Mouse (Mus musculus) C2C12 (cell line): ENCODE results near the gene Phlda2.

Source experiments
- CEBPB ChIP-seq: IDR thresholded peaks from one replicate; pipeline ENCODE4 v1.6.1; 2011; ENCODE audit warnings: low read depth, mild to moderate bottlenecking, control low read depth, moderate library complexity
- CTCF ChIP-seq: IDR thresholded peaks from one replicate; pipeline ENCODE4 v1.5.1; 2011; ENCODE audit not compliant: control insufficient read depth, insufficient read depth, insufficient read length
- MAX ChIP-seq: IDR thresholded peaks from one replicate; pipeline ENCODE4 v1.6.1; 2011; ENCODE audit warnings: mild to moderate bottlenecking, control low read depth
- USF1 ChIP-seq: IDR thresholded peaks from one replicate; pipeline ENCODE4 v1.6.1; 2011; ENCODE audit warnings: low read depth, mild to moderate bottlenecking, control low read depth, moderate library complexity

DNA sequence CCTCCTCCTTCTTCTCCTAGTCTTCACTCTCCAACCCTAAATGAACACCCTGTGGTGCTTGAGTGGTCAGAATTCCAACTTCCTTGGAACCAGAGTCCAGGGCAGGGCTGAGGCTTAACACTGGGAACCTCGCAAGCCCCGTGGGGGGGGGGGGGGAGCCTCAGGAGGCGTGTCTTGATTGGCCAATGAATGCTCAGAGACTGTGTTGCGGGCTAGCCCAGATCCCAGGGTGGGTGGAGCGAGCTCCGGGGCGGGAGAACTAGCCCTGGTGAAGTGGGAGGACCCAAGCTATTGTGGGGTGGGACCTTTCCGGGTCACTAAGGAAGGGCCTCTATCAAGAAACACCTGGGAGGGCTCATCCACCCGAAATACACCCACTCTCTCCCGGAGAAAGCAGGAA, 28.1 kb downstream of the Phlda2 start:
- TF ChIP-seq CTCF (no peak), USF1 (no peak), MAX (no peak), CEBPB (no peak)
